Mouse (Mus musculus) limb, embryonic 11.5 days (tissue): ENCODE results near the gene Gck. TPM values are rescaled to one million over a fixed set of nuclear protein-coding genes. Genes with fewer than 3 reads are reported as not detected.
A peak's percentile ranks its signal among the peaks of the same experiment; 100 is the strongest.

ENCODE experiments used
- ATAC-seq: fragments of 200-750 bp; cut with Nextera tagmentation; 2 replicates; pipeline ENCODE4 v1.8.0; 2017; ENCODE audit warnings: low read depth; ENCODE audit not compliant: insufficient number of reproducible peaks, low FRiP score, low TSS enrichment
- DNase-seq: peaks from one replicate; pipeline ENCODE4 v3.0.0-alpha.2; 2015; ENCODE audit warnings: low spot score
- H3K27ac ChIP-seq: fragments of 300-500 bp; sonication (generic); replicated peaks from 2 replicates; pipeline ENCODE4 v1.5.1; 2014; ENCODE audit warnings: low read depth, mild to moderate bottlenecking, low read length
- H3K27me3 ChIP-seq: fragments of 300-500 bp; sonication (generic); 2 replicates; pipeline ENCODE4 v1.6.1; 2014; ENCODE audit warnings: mild to moderate bottlenecking, low read length, mixed read lengths; ENCODE audit not compliant: control insufficient read depth, insufficient read depth
- H3K36me3 ChIP-seq: fragments of 300-500 bp; sonication (generic); 2 replicates; pipeline ENCODE4 v1.6.1; 2014; ENCODE audit warnings: mild to moderate bottlenecking, low read length, moderate library complexity, mixed read lengths; ENCODE audit not compliant: control insufficient read depth, insufficient read depth
- H3K4me1 ChIP-seq: fragments of 300-500 bp; sonication (generic); 2 replicates; pipeline ENCODE4 v1.6.1; 2014; ENCODE audit warnings: low read length, mixed read lengths; ENCODE audit not compliant: control insufficient read depth, insufficient read depth
- H3K4me2 ChIP-seq: fragments of 300-500 bp; sonication (generic); 2 replicates; pipeline ENCODE4 v1.6.1; 2014; ENCODE audit warnings: low read depth, mild to moderate bottlenecking, moderate library complexity; ENCODE audit not compliant: severe bottlenecking
- H3K4me3 ChIP-seq: fragments of 300-500 bp; sonication (generic); 2 replicates; pipeline ENCODE4 v1.5.1; 2014; ENCODE audit warnings: low read depth, low read length
- H3K9ac ChIP-seq: fragments of 300-500 bp; sonication (generic); 2 replicates; pipeline ENCODE4 v1.6.1; 2014; ENCODE audit warnings: mild to moderate bottlenecking, low read length
- H3K9me3 ChIP-seq: fragments of 300-500 bp; sonication (generic); 2 replicates; pipeline ENCODE4 v1.6.1; 2016; ENCODE audit warnings: low read length; ENCODE audit not compliant: control insufficient read depth
- WGBS: fragments of 180-500 bp; shearing (Covaris S2); extraction: QIAGEN DNeasy Blood & Tissue Kit; methylation state at CpG from one replicate; pipeline ENCODE4 v1.1.7; 2014; 5-methylcytosine and 5-hydroxymethylcytosine counted together
- polyA plus RNA-seq: library from polyadenylated mRNA; unstranded; fragments of >200 nt; fragmentation: Nextera tagmentation; extraction: Ambion mirVana; gene quantifications from 2 replicates; pipeline ENCODE4 v1.2.1, GENCODE M21; 2014

Gene Gck
- polyA plus RNA-seq, 1 experiment from 2014 or later: 0.41 TPM

DNA sequence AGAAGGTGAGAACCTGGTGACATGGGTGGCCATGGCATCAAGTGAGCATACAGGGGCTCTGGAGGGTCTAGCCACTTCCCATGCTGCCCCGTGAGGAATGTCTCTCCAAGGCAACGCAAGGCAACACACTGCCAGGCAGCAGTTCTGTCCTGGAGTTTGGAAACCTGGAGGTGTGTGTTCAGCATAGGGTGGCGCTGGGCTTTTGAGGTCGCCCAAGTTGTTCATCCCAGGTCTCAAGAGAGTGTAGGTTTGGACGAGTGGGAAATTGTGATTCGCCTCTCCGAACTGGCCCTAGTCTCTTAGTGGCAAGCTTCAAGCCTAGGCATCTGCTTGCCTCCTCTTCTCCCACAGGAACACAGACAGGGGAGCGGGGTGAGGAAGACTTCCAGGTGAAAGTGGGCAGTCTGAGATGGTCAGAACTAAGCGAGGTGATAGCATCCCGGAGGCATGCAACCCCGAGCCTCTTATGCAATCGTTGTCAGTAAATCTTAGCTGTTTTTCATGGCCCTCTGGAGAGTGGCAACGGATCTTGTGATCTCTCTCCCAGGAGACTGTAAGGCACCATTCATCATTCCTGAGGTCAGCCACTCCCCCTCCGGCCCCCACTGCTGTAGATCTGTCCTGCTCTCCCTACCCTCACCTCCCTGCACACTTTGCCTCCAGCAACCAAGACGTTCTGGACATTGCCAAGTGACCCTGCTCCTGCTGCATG lies 87.3 kb downstream of the Gck start:
- WGBS: 11% methylated on average over 15 of the region's 15 CpGs
- no peak overlapping the region for H3K27ac ChIP-seq
- H3K4me2 ChIP-seq: peak overlapping the region; percentile 56

GRCm38 (mm10) chr11:5861678-5862393 lies 88.0 kb downstream of the Gck start, which contains the start of gene Aebp1:
TSS of gene Aebp1 (plus strand) at chr11:5861947.
- ATAC-seq (peak; percentile 41; the same call in 1 of the 2 replicates), DNase-seq (peak; percentile 68)
- Histone ChIP-seq H3K27me3 (peaks cover 13% of the 10 kb centered on the region), H3K36me3 (no peaks in the 10 kb centered on the region), H3K9me3 (no peaks in the 10 kb centered on the region; the same call in 1 of the 2 replicates), H3K4me1 (peaks cover 8% of the 10 kb centered on the region), H3K4me2 (peak within 1 kb of the TSS; percentile 56), H3K27ac (no peak within 1 kb of the TSS), H3K4me3 (peak within 1 kb of the TSS; percentile 27), H3K9ac (peak within 1 kb of the TSS; percentile 42)
- 2% methylated on average over 57 of the region's 59 CpGs for WGBS

More for the DNA sequence above, 87.3 kb downstream of the Gck start:
- H3K4me1 ChIP-seq: peaks cover 8% of the 10 kb centered on the region
- no peak overlapping the region; the same call in 1 of the 2 replicates for H3K9ac ChIP-seq
- H3K27me3 ChIP-seq: peaks cover 13% of the 10 kb centered on the region
- H3K4me3 ChIP-seq: peak overlapping the region; percentile 27
- H3K9me3 ChIP-seq: no peaks in the 10 kb centered on the region; the same call in 1 of the 2 replicates
- no peak for ATAC-seq
- DNase-seq: no peak
- H3K36me3 ChIP-seq: no peaks in the 10 kb centered on the region

DNA sequence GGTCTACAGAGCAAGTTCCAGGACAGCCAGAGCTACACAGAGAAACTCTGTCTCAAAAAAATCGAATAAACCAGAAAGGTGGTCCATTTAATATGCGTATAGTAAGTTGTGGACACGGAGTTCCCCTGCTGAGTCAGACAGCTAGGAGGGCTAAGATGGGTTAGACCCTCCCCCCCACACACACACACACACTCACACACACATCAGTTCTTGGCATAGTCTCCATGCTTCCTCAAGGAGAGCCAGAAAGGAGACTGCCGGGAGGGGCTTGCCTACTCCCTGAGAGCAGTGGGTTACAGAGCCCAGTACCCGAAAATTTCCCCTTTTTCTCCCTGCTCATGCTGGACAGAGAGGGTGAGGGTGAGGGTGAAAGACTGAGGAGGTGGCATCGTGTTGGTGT lies 89.2 kb downstream of the Gck start:
- Histone ChIP-seq H3K27me3 (peaks cover 13% of the 10 kb centered on the region), H3K4me1 (peaks cover 8% of the 10 kb centered on the region), H3K9me3 (no peaks in the 10 kb centered on the region; the same call in 1 of the 2 replicates), H3K4me3 (no peak overlapping the region), H3K9ac (no peak overlapping the region), H3K4me2 (no peak overlapping the region), H3K36me3 (no peaks in the 10 kb centered on the region), H3K27ac (no peak overlapping the region)
- ATAC-seq (no peak), DNase-seq (no peak)
- WGBS: 58% methylated on average over 6 of the region's 6 CpGs

DNA sequence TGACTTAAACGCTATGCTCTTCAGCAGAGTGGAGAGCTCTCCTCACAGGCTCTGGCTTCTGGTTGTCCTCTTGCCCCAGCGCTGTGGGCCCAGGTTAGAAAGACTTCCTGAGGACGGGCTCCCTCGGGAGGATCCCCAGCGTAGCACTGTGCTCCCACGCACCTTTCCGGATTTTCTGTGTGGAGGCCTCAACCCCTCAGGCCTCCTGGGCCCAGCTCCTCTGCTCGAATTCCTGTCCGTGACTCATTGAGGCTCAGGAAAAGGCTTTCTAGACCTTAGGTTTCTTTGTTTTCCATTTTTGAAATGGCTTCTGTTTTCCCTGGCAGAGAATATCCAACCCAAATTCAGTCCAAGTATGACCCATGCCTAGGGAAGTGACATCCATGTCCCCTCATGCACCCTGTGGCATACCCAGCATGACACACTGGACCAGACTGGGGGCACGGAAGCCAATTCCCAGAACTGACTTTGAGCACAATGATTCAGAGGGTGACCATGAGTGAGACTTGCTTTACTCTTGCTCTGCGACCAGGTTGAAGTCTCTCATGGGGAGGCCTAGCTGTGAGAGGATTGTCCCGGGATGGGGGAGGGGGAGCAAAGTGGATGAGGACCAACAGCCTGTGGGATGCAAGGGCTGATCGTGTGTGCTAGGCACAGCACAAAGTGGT lies 89.9 kb downstream of the Gck start:
- Histone ChIP-seq H3K9ac (no peak overlapping the region), H3K4me3 (no peak overlapping the region), H3K27me3 (peaks cover 13% of the 10 kb centered on the region), H3K27ac (no peak overlapping the region), H3K4me2 (no peak overlapping the region), H3K4me1 (peaks cover 8% of the 10 kb centered on the region), H3K9me3 (no peaks in the 10 kb centered on the region; the same call in 1 of the 2 replicates), H3K36me3 (no peaks in the 10 kb centered on the region)
- DNase-seq (no peak), ATAC-seq (no peak)
- 86% methylated on average over 13 of the region's 13 CpGs for WGBS

- Histone ChIP-seq H3K27ac (no peak overlapping the region), H3K9ac (no peak overlapping the region), H3K4me1 (peaks cover 8% of the 10 kb centered on the region), H3K4me2 (no peak overlapping the region), H3K9me3 (no peaks in the 10 kb centered on the region; the same call in 1 of the 2 replicates), H3K27me3 (peaks cover 13% of the 10 kb centered on the region), H3K36me3 (no peaks in the 10 kb centered on the region), H3K4me3 (no peak overlapping the region)
- no peak for DNase-seq
- WGBS: 84% methylated on average over 1 of the region's 1 CpGs
- no peak for ATAC-seq
These were observed 91.2 kb downstream of the Gck start for GRCm38 (mm10) chr11:5858723-5859122.

DNA sequence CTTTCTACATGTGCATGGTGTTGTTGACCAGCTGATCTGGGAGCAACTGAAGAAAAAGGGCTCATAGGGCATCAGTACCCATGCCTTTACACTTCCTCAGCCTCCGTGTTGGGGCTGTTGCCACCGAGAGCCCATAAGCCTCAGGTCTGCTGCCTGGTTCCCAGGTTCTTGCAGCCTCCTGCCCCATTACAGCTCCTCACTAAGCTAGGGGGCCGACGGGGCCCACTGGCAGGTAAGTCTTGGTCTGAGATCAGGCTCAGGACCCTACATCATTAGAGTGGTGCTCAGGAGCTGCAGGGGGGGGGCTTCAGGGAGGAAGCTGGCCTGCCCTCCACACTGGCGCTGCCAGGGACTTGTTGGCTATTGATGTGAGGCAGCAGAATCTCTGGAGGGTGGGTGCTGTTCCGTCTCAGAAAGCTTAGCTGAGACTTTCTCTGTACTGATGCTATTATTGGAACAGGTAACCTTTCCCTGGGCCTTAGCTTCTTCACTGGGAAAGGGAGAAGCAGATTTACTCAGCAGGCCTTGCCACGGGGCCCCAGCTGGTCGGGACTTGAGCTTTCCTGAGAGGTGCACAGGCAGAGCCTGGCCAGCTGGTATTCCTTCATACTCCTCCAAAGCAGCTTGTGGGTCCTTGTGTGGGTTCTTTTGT lies 93.3 kb downstream of the Gck start:
- no peak overlapping the region for H3K27ac ChIP-seq
- 78% methylated on average over 8 of the region's 8 CpGs for WGBS

DNA sequence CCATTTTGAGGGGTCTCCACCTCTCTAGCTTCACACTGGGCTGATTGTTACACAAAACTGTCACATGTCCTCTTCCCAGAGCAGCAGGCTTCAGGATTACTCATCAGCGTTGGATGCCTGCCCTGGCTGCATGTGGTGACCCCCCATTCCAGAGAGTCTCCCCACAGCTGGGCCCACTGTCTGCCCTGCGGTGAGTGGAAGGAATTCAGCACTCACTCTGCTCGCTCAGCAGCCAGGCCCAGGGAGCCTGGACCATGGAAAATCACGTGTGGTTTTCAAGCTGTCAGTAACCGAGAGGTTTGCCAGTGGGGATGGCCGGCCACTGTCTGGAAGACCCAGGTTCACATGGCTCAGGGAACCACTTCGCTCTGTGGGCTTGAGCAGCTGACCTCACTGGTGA lies 94.0 kb downstream of the Gck start:
- no peak overlapping the region for H3K27ac ChIP-seq
- no peaks in the 10 kb centered on the region; the same call in 1 of the 2 replicates for H3K9me3 ChIP-seq
- H3K4me2 ChIP-seq: no peak overlapping the region
- H3K36me3 ChIP-seq: no peaks in the 10 kb centered on the region
- H3K9ac ChIP-seq: no peak overlapping the region
- no peak for DNase-seq
- no peak for ATAC-seq
- 46% methylated on average over 7 of the region's 7 CpGs for WGBS
- no peak overlapping the region for H3K4me3 ChIP-seq
- peaks cover under 1% of the 10 kb centered on the region; the same call in 1 of the 2 replicates for H3K27me3 ChIP-seq
- H3K4me1 ChIP-seq: no peaks in the 10 kb centered on the region

More for the DNA sequence above, 93.3 kb downstream of the Gck start:
- Histone ChIP-seq H3K4me3 (no peak overlapping the region), H3K4me2 (no peak overlapping the region), H3K27me3 (peaks cover 7% of the 10 kb centered on the region; the same call in 1 of the 2 replicates), H3K9me3 (no peaks in the 10 kb centered on the region; the same call in 1 of the 2 replicates), H3K9ac (no peak overlapping the region), H3K36me3 (no peaks in the 10 kb centered on the region), H3K4me1 (no peaks in the 10 kb centered on the region; the same call in 1 of the 2 replicates)
- no peak for ATAC-seq
- DNase-seq: no peak

DNA sequence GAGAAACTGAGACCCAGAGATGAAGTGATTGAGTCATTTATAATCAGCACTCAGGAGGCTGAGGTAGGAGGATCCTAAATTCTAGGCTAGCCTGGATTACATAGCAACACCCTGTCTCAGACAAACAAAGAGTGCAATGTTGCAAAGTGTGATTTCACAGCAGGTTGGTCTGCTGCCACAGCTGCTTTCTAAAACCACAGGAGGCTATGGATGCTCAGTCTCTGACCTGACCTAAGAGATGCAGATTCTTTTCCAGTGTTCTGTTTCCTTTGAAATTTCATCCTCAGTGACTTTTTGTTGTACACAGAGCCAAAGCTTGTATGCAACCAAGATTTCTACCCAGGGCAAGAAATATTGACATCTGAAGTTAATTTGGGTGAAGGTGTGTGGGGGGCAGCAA lies 94.4 kb downstream of the Gck start:
- no peak for DNase-seq
- H3K4me1 ChIP-seq: no peaks in the 10 kb centered on the region
- no peak overlapping the region for H3K27ac ChIP-seq
- no peaks in the 10 kb centered on the region for H3K36me3 ChIP-seq
- H3K9ac ChIP-seq: no peak overlapping the region
- H3K27me3 ChIP-seq: no peaks in the 10 kb centered on the region
- H3K4me2 ChIP-seq: no peak overlapping the region
- H3K9me3 ChIP-seq: no peaks in the 10 kb centered on the region; the same call in 1 of the 2 replicates
- no peak overlapping the region for H3K4me3 ChIP-seq
- no peak for ATAC-seq
